Mouse (Mus musculus) cerebellum, adult 9-10 months (tissue): ENCODE measurements around the gene Cnnm3.

Experiments used
- DNase-seq: peaks from one replicate; pipeline ENCODE4 v3.0.0; 2022

Gene Cnnm3

GRCm38 (mm10) chr1:36511289-36512021 is at the start of gene Cnnm3:
Gene Cnnm3 (plus strand): TSS chr1:36511867.
- peak; percentile 99 for DNase-seq

- no peak for DNase-seq
These were observed 46.0 kb upstream of the Cnnm3 start for GRCm38 (mm10) chr1:36465641-36466160.

DNA sequence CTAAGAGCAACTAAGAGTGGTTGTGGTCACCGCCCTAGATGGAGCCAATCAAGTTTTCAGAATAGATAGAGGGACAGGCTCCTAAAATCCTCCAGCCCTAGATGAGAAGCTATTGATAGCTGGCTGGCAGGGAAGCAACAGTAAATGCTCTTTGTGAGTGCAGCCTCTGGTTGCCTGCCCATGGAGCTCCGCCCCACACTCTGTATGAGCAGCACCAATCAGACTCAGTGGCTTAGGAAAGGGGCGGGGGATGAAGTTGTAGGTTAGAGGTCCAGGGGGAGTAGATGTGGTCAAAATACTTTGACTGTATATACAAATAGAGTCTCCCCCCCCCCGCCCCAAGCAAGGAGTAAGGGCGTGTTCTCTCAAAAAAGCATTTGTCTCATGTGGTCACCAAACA is 44.2 kb upstream of the Cnnm3 start:
- DNase-seq, result no peak

GRCm38 (mm10) chr1:36469811-36470444 is 41.7 kb upstream of the Cnnm3 start:
- DNase-seq, result peak; percentile 46

DNA sequence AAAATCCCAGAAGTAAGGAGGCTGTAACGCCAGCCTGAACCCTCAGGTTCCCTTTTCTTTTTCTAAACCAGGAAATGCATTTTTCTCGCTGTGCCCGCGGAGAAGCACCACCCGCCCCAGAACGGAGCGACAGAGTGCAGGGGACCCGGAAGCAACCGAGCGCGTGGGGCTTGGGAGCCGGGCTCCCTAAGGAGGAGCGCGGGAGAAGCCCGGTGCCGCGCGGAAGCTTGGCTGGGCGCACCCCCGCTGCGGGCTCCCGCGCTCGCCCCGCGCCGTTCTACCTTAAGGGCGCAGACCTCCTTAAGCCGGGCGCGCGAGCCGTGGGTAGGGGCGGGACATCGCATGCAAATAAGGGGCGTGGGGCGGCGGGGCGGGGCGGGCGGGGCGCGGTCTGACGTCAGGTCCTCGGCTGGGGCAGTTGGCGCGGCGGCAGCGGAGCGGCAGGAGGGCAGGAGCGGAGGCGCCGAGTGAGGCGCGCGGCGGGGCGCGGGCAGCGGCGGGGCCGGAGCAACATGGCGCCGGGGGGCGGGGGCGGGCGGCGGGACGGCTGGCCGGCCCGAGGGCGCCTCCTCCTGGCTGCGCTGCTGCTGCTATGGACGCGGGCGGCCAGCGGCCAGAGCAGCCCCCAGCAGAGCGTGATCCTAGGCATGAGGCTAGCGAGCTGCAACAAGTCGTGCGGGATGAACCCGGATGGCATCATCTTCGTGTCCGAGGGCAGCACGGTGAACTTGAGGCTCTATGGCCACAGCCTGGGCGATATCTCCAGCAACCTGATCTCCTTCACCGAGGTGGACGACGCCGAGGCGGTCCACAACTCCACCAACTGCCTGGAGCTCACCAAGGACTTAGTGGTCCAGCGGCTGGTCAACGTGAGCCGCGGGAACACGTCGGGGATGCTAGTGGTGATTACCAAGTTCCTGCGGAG is 40.2 kb upstream of the Cnnm3 start, which contains the start of gene Cnnm4:
TSS of gene Cnnm4 (plus strand) at position 440 of the 925 bp plus-strand sequence.
- DNase-seq, result peak; percentile 86

DNA sequence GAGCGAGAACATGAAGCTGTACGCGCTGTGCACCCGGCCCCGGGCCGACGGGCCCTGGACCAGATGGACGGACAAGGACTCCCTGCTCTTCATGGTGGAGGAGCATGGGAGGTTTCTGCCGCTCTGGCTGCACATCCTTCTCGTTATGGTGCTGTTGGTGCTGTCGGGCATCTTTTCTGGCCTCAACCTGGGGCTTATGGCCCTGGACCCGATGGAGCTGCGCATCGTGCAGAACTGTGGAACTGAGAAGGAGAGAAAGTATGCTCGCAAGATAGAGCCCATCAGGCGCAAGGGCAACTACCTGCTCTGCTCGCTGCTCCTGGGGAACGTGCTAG is 39.6 kb upstream of the Cnnm3 start:
- DNase-seq, result peak; percentile 65

DNA sequence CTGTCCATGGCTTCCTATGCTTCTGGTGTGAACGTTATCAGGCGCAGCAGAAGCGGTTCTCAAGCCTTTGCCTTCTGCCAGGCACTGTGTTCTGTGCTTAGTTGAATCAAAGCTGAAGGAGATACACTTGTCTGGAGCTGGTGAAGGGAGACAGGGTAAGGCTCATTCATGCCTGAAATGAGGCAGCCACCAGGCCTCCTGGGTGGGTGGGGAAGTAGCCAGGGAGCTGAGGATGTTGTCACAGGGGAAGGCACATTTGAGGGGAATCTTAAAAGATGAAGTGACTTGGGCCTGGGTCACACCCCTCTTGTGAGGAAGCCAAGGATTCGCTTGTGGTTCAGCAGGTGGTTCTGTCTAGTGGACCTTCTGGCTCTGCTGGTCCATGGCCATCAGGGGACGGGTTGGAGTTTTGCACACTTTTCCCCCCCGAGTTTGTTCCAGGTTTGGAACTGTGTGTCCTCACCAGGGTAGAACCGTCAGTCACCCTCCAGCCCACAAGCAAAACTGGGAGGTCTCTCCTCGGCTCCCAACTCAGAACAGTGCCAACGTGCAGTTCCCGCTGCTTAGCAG is 38.4 kb upstream of the Cnnm3 start:
- peak; percentile 61 for DNase-seq

DNA sequence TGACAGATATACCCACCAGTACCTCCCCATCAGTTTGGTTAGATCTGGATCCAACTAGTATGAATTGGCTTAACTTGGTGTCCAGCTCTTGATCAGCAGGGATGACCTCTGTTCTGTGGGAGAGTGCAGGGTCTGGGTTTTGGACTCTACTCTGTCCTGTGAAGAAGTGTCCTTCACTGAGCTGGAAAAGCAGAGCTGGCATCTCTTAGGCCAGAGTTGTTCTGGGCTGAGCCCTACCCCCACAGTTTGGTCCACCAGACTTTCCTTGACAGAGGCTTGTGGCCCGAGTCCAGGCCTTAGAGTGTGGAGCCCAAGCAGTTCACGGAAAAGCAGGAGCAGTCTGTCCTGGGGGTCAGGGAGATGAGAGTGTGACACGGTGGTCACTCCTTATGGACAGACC is 37.0 kb upstream of the Cnnm3 start:
- peak; percentile 53 for DNase-seq

GRCm38 (mm10) chr1:36475480-36476110 is 36.1 kb upstream of the Cnnm3 start:
- DNase-seq, result peak; percentile 49

DNA sequence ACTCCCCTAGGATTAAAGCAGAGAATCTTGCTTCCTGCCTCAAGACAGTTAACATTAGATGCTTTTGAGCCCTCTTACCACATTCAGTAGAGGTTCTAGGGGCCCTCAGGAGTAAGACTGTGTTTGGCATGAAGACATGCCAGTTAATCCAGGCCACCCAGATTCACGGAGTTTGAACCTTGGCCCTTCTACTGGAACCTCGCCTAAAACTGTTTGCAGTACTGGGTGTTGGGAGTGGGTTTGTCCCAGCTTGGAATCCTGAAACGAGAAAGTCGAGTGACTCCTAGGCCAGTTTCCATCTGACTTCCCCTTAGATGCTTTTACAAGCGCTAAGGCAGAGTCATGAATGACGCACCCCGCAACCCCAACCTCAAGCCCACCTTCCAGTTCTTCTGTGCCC is 35.2 kb upstream of the Cnnm3 start:
- DNase-seq, result peak; percentile 45

DNA sequence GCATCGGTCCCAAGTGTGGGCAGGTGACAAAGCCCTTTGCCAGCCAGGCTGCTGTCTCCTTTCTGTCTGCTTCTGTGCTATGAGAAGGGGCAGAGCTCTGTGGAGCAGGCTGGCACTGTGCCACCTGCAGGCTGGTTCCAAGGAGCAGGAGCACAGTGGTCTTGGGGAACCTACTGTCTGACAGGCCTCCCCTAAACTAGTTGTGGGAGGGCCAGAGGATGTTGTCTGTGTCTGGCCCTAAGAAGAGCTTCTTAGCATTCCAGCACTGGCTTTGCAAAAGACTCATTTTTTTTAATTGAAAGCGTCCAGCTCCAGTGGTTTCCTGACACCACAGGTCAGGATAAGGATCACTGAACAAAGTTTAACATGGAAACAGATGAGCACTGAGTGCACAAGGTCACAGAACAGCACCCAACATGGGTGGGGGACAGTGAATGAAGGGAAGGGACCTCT is 33.3 kb upstream of the Cnnm3 start:
- DNase-seq, result peak; percentile 65

DNA sequence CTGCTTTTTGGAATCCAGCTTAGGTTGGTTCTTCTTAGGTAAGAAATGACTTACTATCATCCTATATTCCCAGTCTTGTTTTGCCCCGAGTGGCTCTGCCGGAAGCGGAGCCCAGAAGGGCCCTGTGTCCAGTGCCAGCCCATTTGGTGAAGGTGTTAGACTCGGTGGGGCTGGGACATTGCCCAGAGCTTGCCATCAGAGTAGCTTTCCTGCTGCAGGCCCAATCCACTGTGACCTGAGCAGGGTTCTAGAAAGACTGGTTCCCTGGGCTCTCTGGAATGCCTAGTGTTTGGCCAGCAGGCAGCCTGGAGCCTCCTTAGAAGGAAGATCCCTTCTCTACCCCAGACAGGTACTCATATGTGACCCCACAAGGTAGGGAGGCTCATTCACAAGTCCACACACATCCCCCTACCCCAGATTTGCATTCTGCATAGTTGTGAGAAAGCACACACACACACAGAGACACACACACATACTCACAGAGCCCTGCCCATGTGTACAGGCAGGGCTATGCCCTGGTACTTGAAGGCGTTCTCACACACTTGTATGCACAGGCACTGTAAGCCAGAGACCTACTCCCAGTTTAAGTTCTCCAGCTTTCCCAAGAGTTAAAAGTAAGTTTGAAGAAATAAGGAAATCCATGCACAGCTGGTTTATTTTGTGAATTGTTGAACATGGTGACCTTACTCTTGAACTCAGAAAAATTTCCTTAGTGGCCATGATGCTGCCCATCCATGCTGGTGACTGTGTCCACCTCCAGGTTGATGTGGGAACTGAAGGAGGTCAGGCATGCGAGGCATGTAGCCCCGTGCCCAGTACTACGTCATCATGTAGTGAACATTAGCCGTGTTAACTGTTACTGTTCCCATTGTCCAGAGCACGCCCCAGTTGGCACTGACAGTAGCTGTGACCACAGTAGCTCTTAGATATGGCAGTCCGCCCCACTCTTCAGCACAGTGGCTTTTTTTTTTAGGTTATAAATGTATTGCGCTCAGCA is 31.5 kb upstream of the Cnnm3 start:
- peak; percentile 65 for DNase-seq

DNA sequence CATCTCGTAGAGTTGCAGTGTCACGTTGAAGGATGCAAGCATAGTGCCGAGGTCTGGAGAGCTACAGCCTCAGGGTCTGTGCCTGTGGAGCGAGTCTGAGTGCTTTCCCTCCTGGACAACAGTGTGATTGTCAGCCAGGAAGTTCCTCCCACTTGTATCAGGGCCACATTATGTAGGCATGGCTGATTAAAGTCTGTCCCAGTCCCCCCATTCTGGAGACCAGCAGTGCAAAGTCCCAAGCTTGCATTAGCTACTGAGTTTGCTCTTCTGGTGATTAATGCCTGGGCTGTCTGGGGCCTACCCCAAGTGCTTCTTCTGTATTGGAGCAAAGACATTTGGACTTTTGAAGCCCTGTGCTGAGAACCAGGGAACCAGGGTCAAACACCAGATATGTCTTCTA is 27.8 kb upstream of the Cnnm3 start:
- DNase-seq, result peak; percentile 29

DNA sequence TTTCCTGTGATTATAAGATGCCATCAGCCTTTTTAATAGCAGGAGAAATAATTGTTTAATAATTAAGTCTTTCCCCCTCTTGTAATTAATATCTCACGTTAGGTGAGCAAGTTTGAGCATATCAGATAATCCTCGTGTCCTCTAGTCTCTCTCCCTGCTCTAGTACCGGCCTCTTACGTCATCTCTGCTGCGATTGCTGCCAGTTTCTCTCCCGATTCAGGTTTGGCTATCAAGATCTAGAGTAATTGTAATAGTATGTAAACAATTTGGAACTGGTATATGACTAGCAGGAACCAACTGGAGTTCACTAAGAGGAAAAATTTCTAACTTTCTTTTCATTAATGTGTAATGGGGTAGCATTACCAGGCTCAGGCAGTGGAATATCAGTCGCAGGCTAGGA is 26.6 kb upstream of the Cnnm3 start:
- peak; percentile 61 for DNase-seq

GRCm38 (mm10) chr1:36487111-36487510 is 24.6 kb upstream of the Cnnm3 start:
- DNase-seq, result no peak

- no peak for DNase-seq
These were observed 22.0 kb upstream of the Cnnm3 start for GRCm38 (mm10) chr1:36489661-36490060.

DNA sequence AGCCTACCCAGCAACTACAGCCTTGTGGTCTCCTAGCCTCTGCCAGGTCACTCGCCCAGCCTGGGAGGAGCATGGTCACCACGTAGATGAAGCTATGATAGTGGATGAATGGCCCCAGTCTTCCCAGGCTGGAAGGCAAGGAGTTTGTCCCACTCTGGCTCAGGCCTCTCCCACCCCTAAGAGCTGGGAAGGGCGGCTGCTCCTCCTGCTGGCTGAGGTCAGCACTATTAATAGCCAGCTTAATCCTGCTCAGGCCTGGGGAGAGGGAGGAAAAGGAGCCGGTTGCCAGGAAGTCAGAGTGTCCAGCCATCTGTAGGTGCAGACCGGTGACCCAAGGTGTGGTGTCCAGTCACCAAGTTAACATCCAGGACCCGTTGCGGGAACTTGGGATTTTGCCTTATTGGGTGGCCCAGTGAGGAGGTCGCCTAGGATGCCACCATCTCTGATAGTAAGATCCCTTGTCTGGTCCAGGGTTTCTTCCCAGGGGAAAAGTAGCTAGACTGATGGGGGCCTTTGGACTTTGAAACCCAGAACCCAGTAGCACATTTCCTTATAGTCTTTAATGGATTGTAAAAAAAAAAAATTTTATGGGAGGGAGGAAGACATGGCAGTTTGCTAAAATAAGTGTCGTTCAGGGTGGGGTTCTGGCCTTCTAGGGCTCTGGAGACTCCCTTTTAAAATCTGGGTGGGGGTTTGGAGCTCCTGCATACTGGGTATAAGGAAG is 19.1 kb upstream of the Cnnm3 start:
- peak; percentile 95 for DNase-seq

DNA sequence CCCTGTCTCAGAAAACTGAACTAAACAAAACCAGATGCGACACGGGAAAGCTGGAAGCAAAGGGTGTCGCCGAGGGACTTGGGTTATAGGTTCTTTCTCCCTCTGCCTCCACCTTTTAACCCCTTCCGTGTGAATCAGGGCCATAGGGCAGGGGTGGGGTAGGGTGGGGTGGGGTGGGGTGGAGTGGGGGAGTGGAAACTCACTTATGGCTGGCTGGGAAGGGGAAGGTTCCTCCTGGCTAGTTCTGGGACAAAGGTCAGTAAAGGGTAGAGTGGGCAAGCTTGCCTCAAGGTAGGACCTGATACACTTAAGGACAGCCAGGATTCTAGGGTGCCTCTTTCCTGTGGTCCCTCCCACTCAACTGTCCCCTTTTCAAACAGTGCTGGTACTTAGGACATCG is 18.4 kb upstream of the Cnnm3 start:
- DNase-seq, result no peak

GRCm38 (mm10) chr1:36496719-36497118 is 14.9 kb upstream of the Cnnm3 start:
- no peak for DNase-seq

GRCm38 (mm10) chr1:36497312-36497711 is 14.4 kb upstream of the Cnnm3 start:
- DNase-seq, result no peak
